Mouse (Mus musculus) liver, adult 2 months (tissue): ENCODE data around the gene Gm21188. TPM values are rescaled to one million over a fixed set of nuclear protein-coding genes. Genes with fewer than 3 reads are reported as not detected.

Source experiments
- polyA plus RNA-seq: library from polyadenylated mRNA; depleted of rRNA; stranded (reverse); fragments of >200 nt; gene quantifications from 2 replicates; pipeline ENCODE4 v1.2.3, GENCODE M21; 2012; rRNA removed
- total RNA-seq: library from RNA; depleted of rRNA; stranded (reverse); fragments of >200 nt; gene quantifications from 2 replicates; pipeline ENCODE4 v1.2.3, GENCODE M21; 2014; rRNA removed

Gm21188 gene
- total and polyA plus RNA-seq, 2 experiments: 0.09 TPM; not detected in 1

Other genes with a start within 250 kb of the Gm21188 start
- gene AF067063, start 222.0 kb downstream of the Gm21188 start, total RNA-seq: not detected in 2 replicates
- gene AF067063, start 222.0 kb downstream of the Gm21188 start, polyA plus RNA-seq: not detected in 2 replicates
- 0.40 TPM in 1 of 2 replicates, not detected in the other for gene D13Ertd608e, start 216.2 kb downstream of the Gm21188 start, total RNA-seq
- gene D13Ertd608e, start 216.2 kb downstream of the Gm21188 start, polyA plus RNA-seq: 0.40 TPM in 1 of 2 replicates, not detected in the other
- not detected in 2 replicates for gene Tcstv1, start 157.4 kb downstream of the Gm21188 start, total RNA-seq
- not detected in 2 replicates for gene Tcstv1, start 157.4 kb downstream of the Gm21188 start, polyA plus RNA-seq
- gene Gm21761, start 122.9 kb downstream of the Gm21188 start, total RNA-seq: not detected in 2 replicates
- gene Gm21761, start 122.9 kb downstream of the Gm21188 start, polyA plus RNA-seq: not detected in 2 replicates
- gene B020031M17Rik, start 101.4 kb downstream of the Gm21188 start, total RNA-seq: not detected in 2 replicates
- not detected in 2 replicates for gene B020031M17Rik, start 101.4 kb downstream of the Gm21188 start, polyA plus RNA-seq
- not detected in 2 replicates for gene Gm36079, start 25.2 kb downstream of the Gm21188 start, total RNA-seq
- gene Gm36079, start 25.2 kb downstream of the Gm21188 start, polyA plus RNA-seq: not detected in 2 replicates
- gene Gm20767, start 88.1 kb upstream of the Gm21188 start, total RNA-seq: not detected in 2 replicates
- gene Gm20767, start 88.1 kb upstream of the Gm21188 start, polyA plus RNA-seq: not detected in 2 replicates
- not detected in 2 replicates for gene Gm21818, start 120.2 kb upstream of the Gm21188 start, total RNA-seq
- not detected in 2 replicates for gene Gm21818, start 120.2 kb upstream of the Gm21188 start, polyA plus RNA-seq
- 0.20 and 0.55 TPM in 2 replicates for gene Gm21762, start 163.8 kb upstream of the Gm21188 start, total RNA-seq
- gene Gm21762, start 163.8 kb upstream of the Gm21188 start, polyA plus RNA-seq: 0.18 TPM in 1 of 2 replicates, not detected in the other
- not detected in 2 replicates for gene Gm21731, start 186.9 kb upstream of the Gm21188 start, total RNA-seq
- not detected in 2 replicates for gene Gm21731, start 186.9 kb upstream of the Gm21188 start, polyA plus RNA-seq
- 0.27 TPM in 1 of 2 replicates, not detected in the other for gene AF067061, start 210.9 kb upstream of the Gm21188 start, total RNA-seq
- gene AF067061, start 210.9 kb upstream of the Gm21188 start, polyA plus RNA-seq: not detected in 2 replicates
- 0.18 and 0.47 TPM in 2 replicates for gene BC147527, start 248.2 kb upstream of the Gm21188 start, total RNA-seq
- gene BC147527, start 248.2 kb upstream of the Gm21188 start, polyA plus RNA-seq: not detected in 2 replicates